Mouse (Mus musculus) adrenal gland, adult (tissue): ENCODE measurements around the gene Pcsk4.
A peak's percentile ranks its signal among the peaks of the same experiment; 100 is the strongest.
"Not testable (repeated sequence)": the region's sequence is repeated elsewhere in the genome, so short reads cannot be mapped to it uniquely, and the experiment has no call there.

Experiments used
- DNase-seq, 2 experiments: peaks; one replicate each; pipeline ENCODE4 v3.0.0; 2022 to 2023; ENCODE audit warnings: low spot score in 1 of 2; ENCODE audit not compliant: inconsistent age in 2 of 2

The Pcsk4 gene

DNA sequence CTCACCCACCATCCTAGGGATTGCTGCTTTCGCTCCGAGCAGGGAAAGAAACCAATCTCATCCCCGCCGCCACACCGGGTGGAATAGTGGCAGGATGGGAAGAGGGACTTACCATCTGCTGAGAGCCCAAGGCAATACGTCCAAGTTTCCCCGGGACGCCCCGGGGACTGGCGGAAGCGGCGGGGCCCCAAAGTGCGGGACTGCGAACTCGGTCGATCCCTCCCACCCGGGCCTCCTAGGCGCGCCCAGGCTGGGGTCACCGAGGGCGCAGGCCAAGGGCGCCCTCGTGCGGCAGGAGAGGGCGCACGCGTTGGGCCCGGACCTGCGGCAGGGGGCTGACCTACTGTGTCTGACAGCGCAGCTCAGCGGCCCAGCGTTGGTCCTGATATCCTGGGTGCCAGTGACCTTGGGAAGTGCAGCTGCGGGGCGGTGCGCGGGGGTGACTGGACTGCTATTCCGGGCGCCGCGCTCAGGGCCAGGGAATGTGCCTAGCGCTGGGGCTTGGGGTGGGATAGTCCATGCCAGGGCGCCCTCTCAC lies 19.0 kb upstream of the Pcsk4 start, which contains the start of gene Adamtsl5:
Adamtsl5 (minus strand) TSS at position 169 of the 538 bp plus-strand sequence.
- DNase-seq, result peak; percentile 62 to 75

DNA sequence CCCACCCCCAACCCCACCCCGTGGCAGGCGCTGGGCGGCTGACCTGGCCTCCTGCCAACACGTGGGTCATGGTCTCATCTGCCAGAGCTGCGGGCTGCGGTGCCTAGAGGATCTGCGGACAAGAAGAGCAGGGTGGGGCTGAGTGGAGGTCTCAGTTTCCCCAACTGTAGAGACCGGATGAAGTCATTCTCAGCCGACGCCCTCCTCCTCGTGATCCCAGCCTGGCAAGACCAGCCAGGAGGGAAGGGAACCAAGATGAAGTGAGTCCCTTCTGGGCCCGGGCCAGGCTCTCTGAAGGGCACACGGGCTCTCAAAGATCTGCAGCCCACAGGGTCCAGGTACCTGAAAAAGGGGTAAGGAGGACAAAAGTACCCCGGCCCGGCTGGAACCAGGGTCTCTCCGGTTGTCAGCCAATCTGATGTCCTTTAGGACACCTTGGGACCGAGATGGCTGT lies 18.2 kb upstream of the Pcsk4 start:
- peak in 1 of 2 experiments; percentile 51 for DNase-seq

DNA sequence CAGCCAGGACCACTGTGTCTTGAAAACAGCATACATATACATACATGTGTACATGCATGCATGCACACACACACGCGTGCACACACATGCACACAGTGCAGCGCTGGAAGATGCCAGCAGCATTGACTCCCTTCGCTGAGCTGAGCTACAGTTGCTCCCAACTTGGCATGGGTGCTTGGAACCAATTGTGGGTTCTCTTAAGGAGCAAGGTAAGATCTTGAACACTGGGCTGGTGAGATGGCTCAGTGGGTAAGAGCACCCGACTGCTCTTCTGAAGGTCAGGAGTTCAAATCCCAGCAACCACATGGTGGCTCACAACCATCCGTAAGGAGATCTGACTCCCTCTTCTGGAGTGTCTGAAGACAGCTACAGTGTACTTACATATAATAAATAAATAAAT lies 16.6 kb upstream of the Pcsk4 start:
- DNase-seq, result not testable (repeated sequence)

DNA sequence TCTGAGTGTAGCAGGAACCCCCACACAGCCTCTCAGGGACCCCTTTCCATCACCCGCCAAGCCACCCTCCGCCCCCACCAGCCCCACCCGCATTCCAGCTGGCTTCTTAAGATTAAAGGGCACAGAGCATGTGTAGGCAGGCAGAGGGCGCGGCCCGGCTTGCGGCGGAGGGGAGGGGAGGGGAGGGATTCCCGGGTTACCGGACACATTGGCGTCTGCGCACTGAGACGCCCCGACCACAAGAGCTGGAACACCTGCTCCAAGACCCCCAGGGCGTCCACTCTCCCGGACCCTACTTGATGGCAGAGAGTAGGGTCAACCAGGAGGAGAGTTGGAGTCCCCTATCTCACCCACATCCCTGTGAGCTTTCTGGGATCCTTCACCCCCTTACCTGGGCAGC lies 15.8 kb upstream of the Pcsk4 start:
- no peak for DNase-seq

DNA sequence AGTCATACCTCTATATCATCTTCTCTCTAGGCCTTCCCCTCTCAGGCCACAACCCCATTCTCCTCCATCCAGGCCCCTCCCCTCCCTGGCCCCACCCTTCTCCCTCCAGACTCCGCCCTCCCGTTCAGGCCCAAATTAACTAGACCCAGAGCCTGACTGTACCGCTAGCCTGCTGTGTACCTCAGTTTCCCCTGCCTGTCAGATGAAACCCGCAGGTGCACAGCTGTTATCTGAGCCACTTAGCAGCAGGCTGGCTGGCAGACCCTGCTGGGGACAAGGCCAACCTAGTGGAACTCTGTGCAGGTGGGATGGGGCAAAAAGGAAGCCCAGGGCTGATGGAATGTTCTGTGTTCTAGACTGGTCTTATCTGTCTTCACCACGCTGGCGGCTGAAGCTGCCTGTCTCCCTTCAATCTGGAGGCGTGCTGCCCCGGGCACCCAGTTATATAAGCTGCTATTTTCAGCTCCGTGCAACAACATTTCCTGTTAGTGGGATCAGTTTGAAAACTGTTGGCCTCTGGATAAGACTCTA lies 14.9 kb upstream of the Pcsk4 start:
- peak; percentile 37 to 50 for DNase-seq

DNA sequence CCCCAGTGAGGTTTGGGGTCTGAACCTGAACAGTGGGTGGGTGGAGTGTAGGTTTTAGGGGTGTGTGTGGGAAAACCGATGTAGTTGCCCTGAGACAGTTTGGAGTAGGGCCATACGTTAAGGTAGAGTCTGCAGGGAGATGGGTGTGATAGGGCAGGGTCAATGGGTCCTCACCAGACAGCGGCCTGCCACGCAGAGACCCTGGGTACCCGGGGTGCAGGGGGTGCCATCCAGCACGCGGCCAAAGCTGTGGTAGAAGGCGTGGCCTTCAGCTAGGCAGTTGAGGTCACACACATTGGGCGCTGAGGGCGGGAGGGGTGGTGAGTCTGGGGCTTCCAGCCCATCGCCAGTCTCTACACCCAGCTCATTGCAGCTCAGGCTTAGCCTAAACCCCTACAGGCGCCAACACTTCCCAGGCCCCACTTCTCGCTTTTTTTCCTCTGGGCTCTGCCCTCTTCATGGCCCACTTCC lies 14.2 kb upstream of the Pcsk4 start:
- DNase-seq, result peak in 1 of 2 experiments; percentile 24

DNA sequence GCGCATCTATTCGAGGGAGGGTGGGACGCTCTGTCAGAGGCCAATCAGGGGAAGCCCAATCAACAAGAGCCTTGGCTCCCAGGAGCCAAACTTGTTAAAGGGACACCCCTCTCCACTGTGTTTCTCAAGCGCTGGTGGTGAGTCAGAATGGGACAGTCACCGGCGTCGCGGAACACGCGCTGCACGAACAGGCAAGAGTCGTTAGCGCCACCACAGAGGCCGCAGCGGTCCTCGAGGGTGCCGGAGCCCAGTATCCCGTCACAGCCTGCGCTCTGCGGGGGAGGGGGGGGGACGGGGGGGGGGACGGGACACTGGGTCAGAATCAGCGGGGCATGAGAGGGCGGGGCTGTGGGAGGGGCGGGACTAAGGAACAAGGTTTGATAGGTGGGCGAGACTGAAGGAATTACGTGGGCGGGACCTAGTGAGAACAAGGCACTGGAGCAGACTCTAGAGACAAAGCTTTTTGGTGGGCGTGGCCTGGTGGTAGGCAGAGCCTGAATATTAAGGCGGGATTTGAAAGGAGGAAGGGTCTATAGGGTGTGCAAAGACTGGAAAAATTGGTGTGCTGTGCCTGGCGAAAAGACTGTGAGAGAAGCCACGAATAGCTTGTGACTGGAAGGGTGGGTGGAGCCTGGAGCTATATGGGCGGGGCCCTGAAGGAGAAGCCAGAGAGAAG lies 13.6 kb upstream of the Pcsk4 start:
- DNase-seq, result peak; percentile 74 to 83

DNA sequence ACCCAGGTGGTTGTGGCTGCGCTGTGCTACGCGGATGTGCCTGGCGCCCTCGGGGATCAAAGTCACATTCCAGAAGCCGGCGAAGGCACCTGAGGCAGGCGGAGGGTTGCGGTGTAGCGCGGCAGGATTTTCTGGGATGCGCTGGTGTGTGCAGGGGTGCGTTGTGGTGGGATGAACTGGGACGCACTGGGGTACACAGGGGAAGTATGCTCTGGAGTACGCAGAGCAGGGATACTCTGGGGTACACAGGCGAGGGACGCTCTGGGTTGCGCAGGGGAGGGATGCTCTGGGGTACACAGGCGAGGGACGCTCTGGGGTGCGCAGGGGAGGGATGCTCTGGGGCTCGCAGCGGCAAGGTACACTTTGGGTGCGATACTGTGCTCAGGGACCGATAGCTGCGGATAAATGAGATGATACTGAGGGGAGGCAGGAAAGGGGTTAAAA lies 13.0 kb upstream of the Pcsk4 start:
- DNase-seq, result peak in 1 of 2 experiments; percentile 11

DNA sequence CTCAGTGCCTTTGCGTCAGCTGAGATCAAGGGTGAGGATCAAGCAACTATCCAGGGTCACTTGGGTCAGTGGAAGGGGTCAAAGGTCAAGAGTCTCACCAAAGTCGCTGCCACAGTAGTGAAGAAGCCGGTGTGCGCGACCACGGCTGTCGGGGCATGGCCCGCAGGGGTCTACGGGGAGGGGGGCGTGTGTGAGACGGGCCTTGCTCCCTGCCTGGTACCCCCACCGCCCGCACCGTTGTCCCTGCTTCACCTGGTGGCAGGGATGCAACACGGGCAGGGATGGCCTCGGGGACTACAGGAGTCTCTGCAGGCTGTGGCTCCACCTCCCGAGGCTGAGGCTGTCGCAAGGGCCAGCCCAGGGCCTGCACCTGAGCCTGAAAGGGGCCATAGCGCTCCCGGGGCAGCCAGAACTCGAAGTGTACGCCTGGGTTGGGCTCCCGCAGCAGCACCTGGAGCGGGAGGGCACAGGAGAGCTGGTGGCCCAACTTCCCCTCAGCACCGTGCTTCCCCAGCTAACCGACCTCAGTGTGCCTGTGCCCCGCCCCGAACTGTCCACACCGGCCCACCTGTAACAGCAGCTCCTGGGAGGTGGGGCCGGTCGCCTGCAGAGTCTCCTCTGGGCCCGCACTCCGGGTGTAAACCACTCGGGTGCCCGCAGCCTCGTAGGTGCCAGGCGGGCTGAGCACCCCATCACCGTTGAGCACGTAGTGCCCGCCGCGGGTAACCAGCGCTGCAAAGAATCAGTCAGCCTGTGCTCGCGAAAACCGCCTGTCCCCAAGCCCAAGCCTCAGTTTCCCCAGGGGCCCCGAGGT lies 12.4 kb upstream of the Pcsk4 start:
- no peak for DNase-seq

DNA sequence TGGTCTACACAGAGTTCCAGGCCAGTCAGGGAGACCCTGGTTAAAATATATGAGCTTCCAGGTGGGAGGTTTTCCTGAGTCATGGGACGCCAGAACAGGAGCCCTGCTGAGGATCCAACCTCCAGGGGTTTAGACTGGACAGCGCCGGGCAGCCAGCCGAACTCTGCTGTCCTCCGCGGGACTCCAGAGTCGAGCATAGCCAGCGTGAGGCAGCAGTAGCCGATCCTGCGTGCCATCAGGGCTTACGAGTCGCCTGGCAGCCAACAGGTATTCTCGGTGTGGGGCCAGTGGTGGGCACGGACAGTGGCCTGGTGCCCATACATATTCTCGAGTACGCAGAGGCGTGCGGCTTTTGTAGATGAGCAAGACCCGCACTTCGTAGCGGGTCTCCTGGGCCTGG lies 11.7 kb upstream of the Pcsk4 start:
- no peak for DNase-seq

DNA sequence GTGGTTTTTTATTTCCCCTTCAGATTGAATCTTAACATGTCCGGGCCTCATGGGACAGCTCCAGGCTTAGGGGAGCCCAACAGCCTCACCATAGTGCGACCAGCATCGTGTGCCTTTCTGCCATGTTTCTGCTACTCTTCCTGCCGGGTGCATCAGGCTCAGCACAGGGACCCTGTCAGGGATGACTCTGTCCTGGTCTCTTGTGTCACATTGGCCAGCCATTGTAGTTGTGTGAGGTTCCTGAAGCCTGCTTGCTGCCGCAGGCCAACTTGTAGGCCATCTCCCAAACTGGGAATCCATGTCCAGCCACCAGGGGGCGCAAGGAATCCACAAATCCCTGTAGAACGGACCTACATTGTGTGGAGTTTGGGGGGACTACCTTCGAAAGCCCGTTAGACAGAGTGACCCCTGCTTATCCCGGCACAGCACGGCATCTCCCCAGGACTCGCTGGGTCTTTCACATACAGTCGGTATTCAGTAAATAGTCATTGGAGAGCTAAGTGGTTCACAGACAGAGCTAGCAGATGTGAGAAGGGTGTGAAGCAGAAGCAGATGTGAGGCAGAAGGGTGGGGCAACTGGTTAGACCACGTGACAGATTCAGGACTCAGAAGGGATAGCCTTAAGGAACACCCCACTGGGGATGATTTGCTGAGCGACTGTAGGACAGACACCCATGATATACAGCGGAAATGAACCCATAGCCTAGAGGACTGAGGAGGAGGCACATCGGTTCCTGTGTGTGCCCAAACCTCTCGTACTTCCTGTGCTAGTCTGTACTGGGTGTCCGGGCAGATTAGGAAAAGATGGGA lies 10.8 kb upstream of the Pcsk4 start:
- peak; percentile 74 to 94 for DNase-seq

DNA sequence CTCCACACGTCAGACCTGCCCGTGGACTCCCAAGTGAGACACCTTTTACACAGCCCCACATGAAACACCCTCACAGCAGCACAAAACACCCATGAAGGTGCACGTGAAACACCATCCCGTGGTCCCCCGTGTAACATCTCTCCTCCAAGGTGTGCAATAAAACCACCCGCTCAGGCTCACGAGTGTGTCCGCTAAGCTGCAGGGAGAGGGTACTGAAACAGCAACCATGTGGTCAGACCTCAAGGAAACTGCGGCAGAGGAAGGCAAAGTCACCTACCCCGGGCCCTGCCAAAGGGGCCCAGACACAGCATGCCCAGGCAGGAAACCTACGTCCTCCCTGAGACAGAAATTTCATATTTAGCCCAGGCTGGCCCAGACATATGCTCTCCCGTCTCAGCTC lies 7.0 kb upstream of the Pcsk4 start:
- DNase-seq, result no peak

DNA sequence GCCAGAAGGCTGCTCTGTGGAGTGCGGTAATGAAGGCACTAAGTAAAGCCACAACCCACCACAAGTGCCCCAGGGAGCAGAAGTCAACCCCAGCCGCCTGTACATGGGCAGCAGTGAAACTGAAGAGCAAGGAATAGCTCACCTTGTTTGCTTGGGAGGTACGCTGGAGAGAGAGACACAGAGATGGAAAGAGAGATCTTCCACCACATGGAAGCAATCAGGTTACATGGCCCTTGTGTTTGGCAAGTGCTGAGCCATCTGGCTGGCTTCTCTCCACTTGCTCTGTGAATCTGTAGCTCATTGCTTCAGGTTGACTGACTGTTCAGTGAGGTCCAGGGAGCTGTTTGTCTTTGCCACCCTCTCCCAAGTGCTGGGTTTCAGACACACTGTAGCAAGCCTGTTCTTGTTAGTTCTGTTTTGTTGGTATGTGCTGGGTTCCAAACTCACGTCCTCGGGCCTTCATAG lies 3.3 kb upstream of the Pcsk4 start:
- DNase-seq, result no peak

DNA sequence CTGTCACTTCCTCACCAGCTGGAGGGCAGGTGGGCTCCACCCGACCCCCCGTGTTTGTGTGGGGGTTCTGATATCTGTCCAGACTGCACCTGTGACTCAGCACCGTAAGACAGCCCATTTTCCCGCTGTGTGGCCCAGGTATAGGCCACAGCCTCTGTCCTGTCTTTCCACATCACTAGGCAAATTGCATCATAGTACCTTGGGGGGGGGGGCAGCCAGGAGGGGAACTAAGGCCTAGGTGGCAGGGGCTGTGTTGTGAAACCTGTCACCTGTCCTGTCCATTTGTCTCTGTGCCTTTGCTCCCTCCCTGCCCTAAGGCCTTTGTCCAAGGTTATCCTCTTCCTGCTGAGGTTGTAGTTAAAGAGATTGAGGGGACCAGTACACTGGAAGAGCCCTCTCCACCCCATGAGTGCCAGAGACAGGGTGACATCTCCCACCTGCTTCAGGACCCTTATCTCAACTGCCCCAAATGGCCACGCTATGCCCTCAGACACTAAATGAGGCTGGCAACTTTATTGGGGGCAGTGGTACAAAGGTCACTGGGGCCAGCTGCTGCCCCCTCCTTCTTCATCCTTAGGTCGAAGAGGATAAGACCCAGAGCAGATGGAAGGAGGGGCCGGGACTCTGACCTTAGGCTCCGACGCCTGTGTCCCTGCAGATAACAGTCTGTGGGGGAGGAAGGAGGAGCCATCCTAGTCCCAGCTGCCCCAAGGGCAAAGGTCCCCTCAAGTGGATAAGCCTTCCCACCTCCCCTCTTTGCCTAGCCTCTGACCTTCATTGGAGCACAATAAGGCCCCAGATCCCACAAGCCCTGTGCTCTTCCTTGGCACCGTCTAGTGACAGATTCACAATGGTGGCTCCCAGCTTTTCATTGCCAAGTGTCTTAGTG lies 2.6 kb upstream of the Pcsk4 start:
- no peak for DNase-seq

DNA sequence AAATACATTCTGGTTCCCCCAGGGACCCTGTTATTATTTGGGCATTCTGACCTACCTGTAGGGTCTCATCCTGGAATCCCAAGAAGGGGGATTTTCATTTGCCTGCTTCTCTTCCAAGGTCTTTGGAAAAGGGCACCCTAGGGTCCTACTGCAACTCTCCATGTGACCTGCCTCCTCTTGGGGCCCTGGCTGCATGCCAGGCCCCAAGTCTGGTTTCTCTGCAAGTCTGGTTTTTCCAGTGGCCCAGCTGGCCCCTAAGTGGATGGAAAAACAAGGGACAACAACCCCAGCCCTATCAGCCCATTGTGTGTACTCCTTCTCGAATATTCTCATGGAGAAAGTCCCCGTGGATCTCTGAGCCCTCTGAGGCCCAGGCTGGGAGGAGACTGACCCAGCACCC lies 1.6 kb upstream of the Pcsk4 start:
- no peak for DNase-seq

DNA sequence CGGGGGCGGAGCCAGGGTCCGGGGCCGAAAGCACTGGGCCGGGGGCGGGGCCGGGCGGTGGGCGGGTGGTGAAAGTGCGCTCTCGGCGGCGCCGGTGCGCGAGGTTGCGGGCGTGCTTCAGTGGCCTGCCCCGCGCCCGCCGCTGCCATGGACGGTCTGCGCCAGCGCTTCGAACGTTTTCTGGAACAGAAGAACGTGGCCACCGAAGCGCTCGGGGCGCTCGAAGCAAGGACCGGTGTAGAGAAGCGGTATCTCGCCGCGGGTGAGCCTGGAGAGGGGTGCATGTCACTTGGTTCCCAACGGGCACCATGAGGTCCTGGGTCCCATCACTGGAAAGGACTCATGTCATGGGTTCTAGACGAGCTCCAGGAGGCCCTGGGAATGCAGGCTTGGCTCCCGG lies 786 bp upstream of the Pcsk4 start:
- DNase-seq, result no peak

DNA sequence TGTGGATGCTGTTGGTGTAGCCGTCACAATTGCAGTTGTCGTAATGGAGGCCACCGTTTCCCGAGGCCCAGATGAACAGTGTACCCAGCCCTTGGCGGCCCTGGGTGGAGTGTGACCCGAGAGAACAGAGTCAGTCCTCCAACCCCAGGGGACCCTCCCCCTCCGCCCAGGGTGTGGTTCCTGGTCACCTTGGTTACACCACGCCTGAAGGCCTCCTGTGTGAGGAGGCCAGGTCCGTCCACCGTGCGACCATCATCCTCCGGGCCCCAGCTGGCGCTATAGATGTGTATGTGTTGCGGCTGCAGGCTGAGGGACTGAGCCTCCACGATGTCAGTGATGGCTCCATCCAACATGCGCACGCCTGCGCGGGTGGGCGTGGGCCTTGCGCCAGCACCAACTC lies 4.3 kb downstream of the Pcsk4 start:
- DNase-seq, result peak in 1 of 2 experiments; percentile 45

DNA sequence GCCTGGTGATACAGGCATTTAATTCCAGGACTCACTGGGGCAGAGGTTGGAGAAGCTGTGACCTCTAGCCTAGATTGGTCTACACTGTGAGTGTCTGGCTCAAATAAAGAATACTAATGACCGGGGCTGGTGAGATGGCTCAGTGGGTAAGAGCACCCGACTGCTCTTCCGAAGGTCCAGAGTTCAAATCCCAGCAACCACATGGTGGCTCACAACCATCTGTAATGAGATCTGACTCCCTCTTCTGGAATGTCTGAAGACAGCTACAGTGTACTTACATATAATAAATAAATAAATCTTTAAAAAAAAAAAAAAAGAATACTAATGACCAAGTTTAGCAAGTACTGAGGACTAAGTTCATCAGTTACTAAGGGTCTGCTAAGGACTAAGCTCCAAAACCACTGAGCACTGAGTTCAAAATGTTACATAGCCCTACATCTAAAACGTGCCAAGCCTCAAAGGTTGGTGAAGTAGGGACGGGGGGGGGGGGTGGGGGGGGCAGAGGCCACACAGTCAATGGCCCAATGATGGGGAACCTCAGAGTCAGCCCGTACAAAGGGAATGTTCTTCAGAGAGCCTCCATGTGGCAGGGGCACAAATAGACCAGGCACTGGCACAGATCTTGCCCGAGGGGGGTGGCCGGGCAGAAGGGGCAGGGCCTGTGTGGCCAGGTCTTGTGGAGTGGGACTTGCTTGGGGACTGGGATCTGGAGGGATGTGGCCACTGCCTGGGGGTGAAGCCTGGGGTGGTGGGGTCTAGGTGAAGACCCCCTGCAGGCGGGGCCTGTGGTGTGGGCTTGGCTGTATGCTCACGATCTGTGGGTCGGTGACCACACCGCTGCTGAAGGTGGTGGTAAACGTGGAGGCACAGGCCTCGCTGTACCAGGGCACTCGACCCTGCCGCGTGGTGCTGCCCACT lies 4.9 kb downstream of the Pcsk4 start:
- DNase-seq, result peak in 1 of 2 experiments; percentile 43
